20 mouse cellular contexts compared by ENCODE assay signal in the genomic region with DNA sequence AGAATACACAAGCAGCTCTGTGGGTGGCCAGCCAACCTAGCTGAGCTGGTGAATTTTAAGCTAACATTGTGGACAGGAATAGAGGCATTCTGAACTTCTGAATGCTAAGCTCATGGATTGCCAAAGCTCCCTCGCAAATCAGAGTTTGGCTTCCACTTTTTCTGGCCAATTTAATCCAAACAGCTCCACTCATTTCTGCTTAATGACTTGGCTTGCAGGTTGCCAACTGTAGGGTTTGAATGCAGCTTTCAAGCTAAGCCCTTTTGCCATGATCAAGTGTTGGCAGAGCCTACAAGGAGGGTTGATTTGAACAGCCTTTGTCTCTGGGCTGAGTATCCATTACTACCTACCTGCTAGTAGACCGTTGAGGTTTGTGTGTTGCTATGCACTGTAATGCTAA. TPM values are rescaled to one million over a fixed set of nuclear protein-coding genes. Genes with fewer than 3 reads are reported as not detected.
DNase-seq lines count a peak whose midpoint lies in the region; ATAC-seq and TF ChIP-seq lines count a peak whose summit lies in the region.
"Had no signal": no experiment of that assay in that cellular context is flagged by ENCODE, and none has a peak within 500 bp of the region (broad histone marks: within the 10 kb centered on the region; RNA-seq: fewer than 3 reads in every experiment).

No protein-coding gene starts in this region.

- no peak overlapping the region for H3K4me2 ChIP-seq in hindbrain, embryonic 14.5 days (replicated peaks)
- H3K4me2 ChIP-seq: intestine, embryonic 15.5 days; neural tube, embryonic 13.5 days had no signal

- no peaks in the 10 kb centered on the region for H3K27me3 ChIP-seq in hindbrain, embryonic 14.5 days (ENCODE audit: control insufficient read depth, insufficient read depth, low read length)
- H3K27me3 ChIP-seq: intestine, embryonic 15.5 days; neural tube, embryonic 13.5 days had no signal

- no peak overlapping the region for H3K9ac ChIP-seq in hindbrain, embryonic 14.5 days
- H3K9ac ChIP-seq: intestine, embryonic 15.5 days; liver, postnatal 0 days; neural tube, embryonic 13.5 days had no signal

- no peaks in the 10 kb centered on the region for H3K36me3 ChIP-seq in hindbrain, embryonic 14.5 days (replicated peaks; ENCODE audit: control insufficient read depth, insufficient read depth)
- H3K36me3 ChIP-seq: intestine, embryonic 15.5 days; midbrain, embryonic 10.5 days; neural tube, embryonic 13.5 days had no signal

- TF ChIP-seq CTCF in layer of hippocampus, adult 2 months (conservative IDR thresholded peaks at IDR 0.05), result no peak

- no peaks in the 10 kb centered on the region for H3K4me1 ChIP-seq in hindbrain, embryonic 14.5 days (replicated peaks; ENCODE audit: control insufficient read depth, insufficient read depth, low read length)
- H3K4me1 ChIP-seq: intestine, embryonic 15.5 days; midbrain, embryonic 10.5 days had no signal

- peak; percentile 18 for DNase-seq in layer of hippocampus, adult 11-12 months (ENCODE audit: low spot score)
- no peak for DNase-seq in layer of hippocampus, adult 9-10 months (ENCODE audit: low spot score)
- peak; percentile 51 to 63 for DNase-seq in right cerebral cortex, postnatal 10 days (ENCODE audit: low spot score in 2 of 2)
- no peak for DNase-seq in right cerebral cortex, postnatal 36 days (ENCODE audit: low spot score in 2 of 2)
- DNase-seq in layer of hippocampus, adult 2 months (ENCODE audit: low spot score in 2 of 2), result peak; percentile 21 to 47
- DNase-seq in right cerebral cortex, postnatal 25 days, result peak; percentile 4
- DNase-seq in gastrocnemius, postnatal 36 days, result no peak
- DNase-seq in hindbrain, embryonic 14.5 days (ENCODE audit: low spot score), result no peak
- DNase-seq: cerebellum, adult 11 months; cerebellum, postnatal 25 days; gastrocnemius, adult 2 months; heart, adult 18-20 months; kidney, postnatal 10 days; liver; liver, postnatal 0 days; lung, postnatal 36 days; thymus, adult 18-20 months had no signal

- no peak overlapping the region for H3K4me3 ChIP-seq in layer of hippocampus, adult 2 months
- no peak overlapping the region for H3K4me3 ChIP-seq in hindbrain, embryonic 14.5 days (replicated peaks; ENCODE audit: low read length)
- H3K4me3 ChIP-seq: gastrocnemius, adult 2 months; intestine, embryonic 15.5 days; midbrain, embryonic 10.5 days; neural tube, embryonic 13.5 days had no signal

- WGBS in hindbrain, embryonic 14.5 days, result 81% methylated on average over 2 of the region's 2 CpGs

- ATAC-seq in hindbrain, embryonic 14.5 days (ENCODE audit: low FRiP score), result no peak
- ATAC-seq: intestine, embryonic 15.5 days; liver, postnatal 0 days had no signal

- H3K27ac ChIP-seq in layer of hippocampus, adult 2 months, result no peak overlapping the region
- no peak overlapping the region for H3K27ac ChIP-seq in hindbrain, embryonic 14.5 days
- H3K27ac ChIP-seq: gastrocnemius, adult 2 months; intestine, embryonic 15.5 days; midbrain, embryonic 10.5 days; neural tube, embryonic 13.5 days had no signal

- intact Hi-C loops in gastrocnemius, postnatal 36 days (cut with DNase I), result no loop called here

- no peaks in the 10 kb centered on the region for H3K9me3 ChIP-seq in hindbrain, embryonic 14.5 days (ENCODE audit: control insufficient read depth, low read length)
- H3K9me3 ChIP-seq: intestine, embryonic 15.5 days; midbrain, embryonic 10.5 days; neural tube, embryonic 13.5 days had no signal

RNA-seq across cellular contexts. Expression of a gene that starts 10.6 kb away (rescaled TPM):
- total RNA-seq in layer of hippocampus, adult 2 months (2021), result 1 to 10 TPM; 4.9 to 5.3 TPM
- 10 to 100 TPM; 27.3 to 47.1 TPM for total RNA-seq in gastrocnemius, postnatal 36 days (2021)
- 4.4 and 5.2 TPM in 2 replicates for polyA plus RNA-seq in hindbrain, embryonic 14.5 days (2014; fragmentation: Nextera tagmentation; extraction: Ambion mirVana)

RNA-seq across cellular contexts. Expression of a gene that starts 31.6 kb away (rescaled TPM):
- total RNA-seq in layer of hippocampus, adult 2 months (2021), result not detected
- total RNA-seq in gastrocnemius, postnatal 36 days (2021), result under 1 TPM; 0.67 to 0.82 TPM
- polyA plus RNA-seq in hindbrain, embryonic 14.5 days (2014; fragmentation: Nextera tagmentation; extraction: Ambion mirVana), result 0.37 and 0.75 TPM in 2 replicates

Comparison
In these comparisons a context has a peak if more than half of its experiments do, and no peak if none do; other contexts are left out.
1. DNase-seq: peak in layer of hippocampus, adult 11-12 months (single experiment), right cerebral cortex, postnatal 10 days (2 of 2), layer of hippocampus, adult 2 months (2 of 2) and right cerebral cortex, postnatal 25 days (single experiment); none in layer of hippocampus, adult 9-10 months (single experiment), right cerebral cortex, postnatal 36 days (0 of 2), gastrocnemius, postnatal 36 days (0 of 2) and hindbrain, embryonic 14.5 days (single experiment).
2. RNA of a gene that starts 10.6 kb away (total RNA-seq): 27.3 to 47.1 TPM in gastrocnemius, postnatal 36 days; 4.9 to 5.3 TPM in layer of hippocampus, adult 2 months; every median in the first group is over 4 times any median in the second.